Mouse (Mus musculus) induced T-regulatory cell, adult 2 months (primary cell): ENCODE measurements around the gene Tulp4.
"Not testable (repeated sequence)": the region's sequence is repeated elsewhere in the genome, so short reads cannot be mapped to it uniquely, and the experiment has no call there.

ENCODE experiments used
- DNase-seq: peaks from one replicate; pipeline ENCODE4 v3.0.0-alpha.2; 2012; ENCODE audit warnings: low read depth

Gene Tulp4

GRCm38 (mm10) chr17:6279772-6280171 lies 173.5 kb downstream of the Tulp4 start:
- not testable (repeated sequence) for DNase-seq

GRCm38 (mm10) chr17:6280513-6280912 lies 174.3 kb downstream of the Tulp4 start:
- DNase-seq = not testable (repeated sequence)

- not testable (repeated sequence) for DNase-seq
Measured at GRCm38 (mm10) chr17:6283137-6283536, 176.9 kb downstream of the Tulp4 start.

GRCm38 (mm10) chr17:6286169-6286568 lies 179.9 kb downstream of the Tulp4 start:
- not testable (repeated sequence) for DNase-seq

- not testable (repeated sequence) for DNase-seq
Measured at GRCm38 (mm10) chr17:6289045-6289444, 182.8 kb downstream of the Tulp4 start.

- DNase-seq = not testable (repeated sequence)
Measured at GRCm38 (mm10) chr17:6293882-6294281, 187.6 kb downstream of the Tulp4 start.

- not testable (repeated sequence) for DNase-seq
Measured at GRCm38 (mm10) chr17:6297060-6297795, 191.0 kb downstream of the Tulp4 start.

GRCm38 (mm10) chr17:6300190-6300863 lies 194.1 kb downstream of the Tulp4 start:
- not testable (repeated sequence) for DNase-seq
